In genomic region chr10:128231146-128231545, GRCm38 (mm10) we compare ENCODE assay signal across 9 mouse cellular contexts. TPM values are rescaled to one million over a fixed set of nuclear protein-coding genes. Genes with fewer than 3 reads are reported as not detected.
A peak's percentile ranks its signal among the peaks of the same experiment; 100 is the strongest.
DNase-seq lines count a peak whose midpoint lies in the region; ATAC-seq and TF ChIP-seq lines count a peak whose summit lies in the region.
"Had no signal": no experiment of that assay in that cellular context is flagged by ENCODE, and none has a peak within 500 bp of the region (broad histone marks: within the 10 kb centered on the region; RNA-seq: fewer than 3 reads in every experiment).

No protein-coding gene starts in this region.

- peak overlapping the region; percentile 93 for H3K27ac ChIP-seq in kidney, embryonic 15.5 days
- peak overlapping the region; percentile 94; the same call in 1 of the 2 replicates for H3K27ac ChIP-seq in hindbrain, embryonic 15.5 days (replicated peaks)
- H3K27ac ChIP-seq in midbrain, postnatal 0 days (ENCODE audit: low read depth, low read length): 0 out of 2 replicates have a peak overlapping the region, but pooled peaks have one; percentile 90

- peak overlapping the region; percentile 66 for H3K4me3 ChIP-seq in kidney, embryonic 15.5 days (replicated peaks)
- H3K4me3 ChIP-seq in hindbrain, embryonic 15.5 days: peak overlapping the region; percentile 76
- peak overlapping the region; percentile 73; the same call in 1 of the 2 replicates for H3K4me3 ChIP-seq in midbrain, postnatal 0 days (ENCODE audit: low read depth, low read length)

- H3K9ac ChIP-seq in kidney, embryonic 15.5 days: peak overlapping the region; percentile 88
- 0 out of 2 replicates have a peak overlapping the region, but pooled peaks have one; percentile 71 for H3K9ac ChIP-seq in hindbrain, embryonic 15.5 days
- 0 out of 2 replicates have a peak overlapping the region, but pooled peaks have one; percentile 67 for H3K9ac ChIP-seq in midbrain, postnatal 0 days (replicated peaks; ENCODE audit: low read length, poor library complexity, severe bottlenecking)

- no peaks in the 10 kb centered on the region for H3K27me3 ChIP-seq in kidney, embryonic 15.5 days
- H3K27me3 ChIP-seq in hindbrain, embryonic 15.5 days: no peaks in the 10 kb centered on the region
- no peaks in the 10 kb centered on the region for H3K27me3 ChIP-seq in midbrain, postnatal 0 days (ENCODE audit: insufficient read depth, low read length)

- no peaks in the 10 kb centered on the region for H3K9me3 ChIP-seq in kidney, embryonic 15.5 days (replicated peaks)
- no peaks in the 10 kb centered on the region for H3K9me3 ChIP-seq in hindbrain, embryonic 15.5 days
- no peaks in the 10 kb centered on the region for H3K9me3 ChIP-seq in midbrain, postnatal 0 days (ENCODE audit: low read length)

- no peak for DNase-seq in kidney, adult 11 months
- DNase-seq in midbrain, postnatal 0 days (ENCODE audit: low spot score): no peak
- no peak for DNase-seq in layer of hippocampus, postnatal 25 days (ENCODE audit: extremely low spot score in 1 of 2, low spot score in 1 of 2)

- no peak for TF ChIP-seq CTCF in midbrain, postnatal 0 days (IDR thresholded peaks at IDR 0.05)

- WGBS in kidney, embryonic 15.5 days: 6% methylated on average over 5 of the region's 5 CpGs
- 19% methylated on average over 5 of the region's 5 CpGs for WGBS in hindbrain, embryonic 15.5 days
- WGBS in midbrain, postnatal 0 days: 13% methylated on average over 5 of the region's 5 CpGs

- no peak for ATAC-seq in kidney, embryonic 15.5 days (replicated peaks; ENCODE audit: low FRiP score)
- ATAC-seq in activated CD4-positive, CD25-positive, alpha-beta regulatory T cell, adult 4 months: peak; percentile 6
- ATAC-seq in hindbrain, embryonic 15.5 days (ENCODE audit: low FRiP score, low read depth): no peak
- no peak for ATAC-seq in midbrain, postnatal 0 days (ENCODE audit: low FRiP score)
- ATAC-seq in erythroid progenitor cell, adult 5-6 weeks (replicated peaks; ENCODE audit: low FRiP score, poor library complexity, severe bottlenecking): no peak
- ATAC-seq in monocyte, adult 5-6 weeks (replicated peaks; ENCODE audit: insufficient number of reproducible peaks, low FRiP score, low TSS enrichment, poor library complexity, severe bottlenecking): no peak

- H3K4me1 ChIP-seq in kidney, embryonic 15.5 days: peaks cover 28% of the 10 kb centered on the region
- peaks cover 12% of the 10 kb centered on the region for H3K4me1 ChIP-seq in hindbrain, embryonic 15.5 days (replicated peaks)
- H3K4me1 ChIP-seq in midbrain, postnatal 0 days (ENCODE audit: insufficient read depth, low read length): no peaks in the 10 kb centered on the region

- peak overlapping the region; percentile 81 for H3K4me2 ChIP-seq in kidney, embryonic 15.5 days
- H3K4me2 ChIP-seq in hindbrain, embryonic 15.5 days: peak overlapping the region; percentile 61
- peak overlapping the region; percentile 46 for H3K4me2 ChIP-seq in midbrain, postnatal 0 days (ENCODE audit: low read depth, low read length, poor library complexity, severe bottlenecking)

- no peaks in the 10 kb centered on the region for H3K36me3 ChIP-seq in kidney, embryonic 15.5 days
- no peaks in the 10 kb centered on the region for H3K36me3 ChIP-seq in hindbrain, embryonic 15.5 days
- no peaks in the 10 kb centered on the region for H3K36me3 ChIP-seq in midbrain, postnatal 0 days (ENCODE audit: insufficient read depth, low read length)

RNA-seq across cellular contexts. Expression of gene Timeless, which starts 0.7 kb away (rescaled TPM):
- polyA plus RNA-seq in kidney, embryonic 15.5 days (2015; fragmentation: Nextera tagmentation; extraction: Ambion mirVana): 64.4 and 71.7 TPM in 2 replicates
- polyA plus RNA-seq in activated CD4-positive, CD25-positive, alpha-beta regulatory T cell, adult 4 months (2017; shearing (Covaris generic)): 10 to 100 TPM; 23.7 to 35.9 TPM
- polyA plus RNA-seq in hindbrain, embryonic 15.5 days (2015; fragmentation: Nextera tagmentation; extraction: Ambion mirVana): 22.4 and 23.3 TPM in 2 replicates
- 11.0 and 14.6 TPM in 2 replicates for total RNA-seq in midbrain, postnatal 0 days (2014; rRNA removed)
- 7.7 and 8.1 TPM in 2 replicates for polyA plus RNA-seq in midbrain, postnatal 0 days (2015; fragmentation: Nextera tagmentation; extraction: Ambion mirVana)
- total RNA-seq in layer of hippocampus, postnatal 25 days (2021): 1 to 10 TPM; 4.3 to 5.6 TPM
- total RNA-seq in erythroid progenitor cell, adult 5-6 weeks (2015; ENCODE audit: low replicate concordance): 32.1 and 41.1 TPM in 2 replicates
- total RNA-seq in erythroid progenitor cell, adult 5-6 weeks (2017; ENCODE audit: low replicate concordance): 43.4 and 53.9 TPM in 2 replicates
- total RNA-seq in monocyte, adult 5-6 weeks (2017): 6.0 to 13.5 TPM (median 9.7 TPM) in 3 replicates

RNA-seq across cellular contexts. Expression of gene Mip, which starts 5.5 kb away (rescaled TPM):
- polyA plus RNA-seq in kidney, embryonic 15.5 days (2015; fragmentation: Nextera tagmentation; extraction: Ambion mirVana): not detected in 2 replicates
- polyA plus RNA-seq in activated CD4-positive, CD25-positive, alpha-beta regulatory T cell, adult 4 months (2017; shearing (Covaris generic)): not detected
- polyA plus RNA-seq in hindbrain, embryonic 15.5 days (2015; fragmentation: Nextera tagmentation; extraction: Ambion mirVana): 0.12 TPM in 1 of 2 replicates, not detected in the other
- 0.22 TPM in 1 of 2 replicates, not detected in the other for total RNA-seq in midbrain, postnatal 0 days (2014; rRNA removed)
- 0.13 TPM in 1 of 2 replicates, not detected in the other for polyA plus RNA-seq in midbrain, postnatal 0 days (2015; fragmentation: Nextera tagmentation; extraction: Ambion mirVana)
- total RNA-seq in layer of hippocampus, postnatal 25 days (2021): not detected
- not detected in 2 replicates for total RNA-seq in erythroid progenitor cell, adult 5-6 weeks (2015; ENCODE audit: low replicate concordance)
- not detected in 2 replicates for total RNA-seq in erythroid progenitor cell, adult 5-6 weeks (2017; ENCODE audit: low replicate concordance)
- total RNA-seq in monocyte, adult 5-6 weeks (2017): not detected in 3 replicates
- total RNA-seq: neutrophil, adult 5-6 weeks had no signal

RNA-seq across cellular contexts. Expression of gene Spryd4, which starts 19.5 kb away (rescaled TPM):
- polyA plus RNA-seq in kidney, embryonic 15.5 days (2015; fragmentation: Nextera tagmentation; extraction: Ambion mirVana): 32.8 and 34.3 TPM in 2 replicates
- polyA plus RNA-seq in activated CD4-positive, CD25-positive, alpha-beta regulatory T cell, adult 4 months (2017; shearing (Covaris generic)): 10 to 100 TPM; 13.3 to 15.6 TPM
- 20.6 and 21.0 TPM in 2 replicates for polyA plus RNA-seq in hindbrain, embryonic 15.5 days (2015; fragmentation: Nextera tagmentation; extraction: Ambion mirVana)
- 17.1 and 29.5 TPM in 2 replicates for total RNA-seq in midbrain, postnatal 0 days (2014; rRNA removed)
- 21.4 and 23.0 TPM in 2 replicates for polyA plus RNA-seq in midbrain, postnatal 0 days (2015; fragmentation: Nextera tagmentation; extraction: Ambion mirVana)
- total RNA-seq in layer of hippocampus, postnatal 25 days (2021): 10 to 100 TPM in 1 of 2 experiments, 1 to 10 TPM in 1; 8.5 to 10.6 TPM
- total RNA-seq in erythroid progenitor cell, adult 5-6 weeks (2015; ENCODE audit: low replicate concordance): 2.1 and 3.6 TPM in 2 replicates
- total RNA-seq in erythroid progenitor cell, adult 5-6 weeks (2017; ENCODE audit: low replicate concordance): 1.2 and 3.1 TPM in 2 replicates
- 5.1 to 9.0 TPM (median 7.3 TPM) in 3 replicates for total RNA-seq in monocyte, adult 5-6 weeks (2017)

RNA-seq across cellular contexts. Expression of gene Apon, which starts 22.8 kb away (rescaled TPM):
- polyA plus RNA-seq in kidney, embryonic 15.5 days (2015; fragmentation: Nextera tagmentation; extraction: Ambion mirVana): 0.40 and 0.45 TPM in 2 replicates
- not detected for polyA plus RNA-seq in activated CD4-positive, CD25-positive, alpha-beta regulatory T cell, adult 4 months (2017; shearing (Covaris generic))
- polyA plus RNA-seq in hindbrain, embryonic 15.5 days (2015; fragmentation: Nextera tagmentation; extraction: Ambion mirVana): 0.14 TPM in 1 of 2 replicates, not detected in the other
- total RNA-seq in midbrain, postnatal 0 days (2014; rRNA removed): not detected in 2 replicates
- not detected in 2 replicates for polyA plus RNA-seq in midbrain, postnatal 0 days (2015; fragmentation: Nextera tagmentation; extraction: Ambion mirVana)
- not detected for total RNA-seq in layer of hippocampus, postnatal 25 days (2021)
- total RNA-seq in erythroid progenitor cell, adult 5-6 weeks (2015; ENCODE audit: low replicate concordance): 2.9 and 4.7 TPM in 2 replicates
- 1.7 TPM in 1 of 2 replicates, not detected in the other for total RNA-seq in erythroid progenitor cell, adult 5-6 weeks (2017; ENCODE audit: low replicate concordance)
- total RNA-seq in monocyte, adult 5-6 weeks (2017): not detected in 3 replicates

RNA-seq across cellular contexts. Expression of gene Gls2, which starts 36.9 kb away (rescaled TPM):
- polyA plus RNA-seq in kidney, embryonic 15.5 days (2015; fragmentation: Nextera tagmentation; extraction: Ambion mirVana): 1.4 and 1.8 TPM in 2 replicates
- polyA plus RNA-seq in activated CD4-positive, CD25-positive, alpha-beta regulatory T cell, adult 4 months (2017; shearing (Covaris generic)): under 1 TPM in 1 of 2 experiments, not detected in 1; 0.26 TPM
- polyA plus RNA-seq in hindbrain, embryonic 15.5 days (2015; fragmentation: Nextera tagmentation; extraction: Ambion mirVana): 2.0 and 2.2 TPM in 2 replicates
- 2.5 and 4.4 TPM in 2 replicates for total RNA-seq in midbrain, postnatal 0 days (2014; rRNA removed)
- 1.2 and 2.5 TPM in 2 replicates for polyA plus RNA-seq in midbrain, postnatal 0 days (2015; fragmentation: Nextera tagmentation; extraction: Ambion mirVana)
- total RNA-seq in layer of hippocampus, postnatal 25 days (2021): 10 to 100 TPM; 19.2 to 23.5 TPM
- 12.6 TPM in 1 of 2 replicates, not detected in the other for total RNA-seq in erythroid progenitor cell, adult 5-6 weeks (2015; ENCODE audit: low replicate concordance)
- total RNA-seq in erythroid progenitor cell, adult 5-6 weeks (2017; ENCODE audit: low replicate concordance): not detected in 2 replicates
- not detected in 3 replicates for total RNA-seq in monocyte, adult 5-6 weeks (2017)
- total RNA-seq: neutrophil, adult 5-6 weeks had no signal
